Mouse (Mus musculus) frontal cortex, postnatal 14 days (tissue): Measurements from ENCODE around the gene Pax4.

Source experiments
- DNase-seq, 2 experiments: peaks; one replicate each; pipeline ENCODE4 v3.0.0; 2022; ENCODE audit warnings: low spot score in 2 of 2

The Pax4 gene

GRCm38 (mm10) chr6:28396853-28397457 is 52.2 kb downstream of the Pax4 start:
- DNase-seq, result no peak

- no peak for DNase-seq
Observed at GRCm38 (mm10) chr6:28396051-28396852, 52.9 kb downstream of the Pax4 start.
